Mouse (Mus musculus): Measurements from ENCODE around the gene Smndc1. TPM values are rescaled to one million over a fixed set of nuclear protein-coding genes. Genes with fewer than 3 reads are reported as not detected.
"Not testable (repeated sequence)": the region's sequence is repeated elsewhere in the genome, so short reads cannot be mapped to it uniquely, and the experiment has no call there.

Smndc1 gene
- polyA plus RNA-seq, 1 experiment from 2014 or later, result 29.3 TPM

GRCm38 (mm10) chr19:53409663-53410307 is 19.4 kb upstream of the Smndc1 start:
- H3K27ac ChIP-seq (replicated peaks), result no peak overlapping the region
- H3K36me3 ChIP-seq, result no peaks in the 10 kb centered on the region
- H3K4me3 ChIP-seq (replicated peaks), result no peak overlapping the region
- H3K4me2 ChIP-seq, result no peak overlapping the region
- H3K4me1 ChIP-seq, result no peaks in the 10 kb centered on the region
- H3K9ac ChIP-seq (replicated peaks), result no peak overlapping the region
- H3K27me3 ChIP-seq (replicated peaks), result no peaks in the 10 kb centered on the region
- ATAC-seq (ENCODE audit: low FRiP score), result no peak
- no peaks in the 10 kb centered on the region for H3K9me3 ChIP-seq (replicated peaks)
- 73% methylated on average over 17 of the region's 17 CpGs for WGBS

- Histone ChIP-seq H3K4me1 (no peaks in the 10 kb centered on the region), H3K9me3 (replicated peaks) (no peaks in the 10 kb centered on the region), H3K27me3 (replicated peaks) (no peaks in the 10 kb centered on the region), H3K4me3 (replicated peaks) (no peak overlapping the region), H3K9ac (replicated peaks) (no peak overlapping the region), H3K4me2 (no peak overlapping the region), H3K36me3 (no peaks in the 10 kb centered on the region), H3K27ac (replicated peaks) (no peak overlapping the region)
- no peak for ATAC-seq (ENCODE audit: low FRiP score)
- WGBS, result 87% methylated on average over 8 of the region's 8 CpGs
These were observed 18.0 kb upstream of the Smndc1 start for GRCm38 (mm10) chr19:53408398-53408797.

GRCm38 (mm10) chr19:53407350-53407749 is 17.0 kb upstream of the Smndc1 start:
- no peak overlapping the region for H3K4me2 ChIP-seq
- 86% methylated on average over 2 of the region's 2 CpGs for WGBS

GRCm38 (mm10) chr19:53405810-53406209 is 15.4 kb upstream of the Smndc1 start:
- ATAC-seq (ENCODE audit: low FRiP score), result no peak

More at GRCm38 (mm10) chr19:53407350-53407749, 17.0 kb upstream of the Smndc1 start:
- H3K4me1 ChIP-seq, result no peaks in the 10 kb centered on the region
- no peak for ATAC-seq (ENCODE audit: low FRiP score)
- H3K4me3 ChIP-seq (replicated peaks), result no peak overlapping the region
- H3K36me3 ChIP-seq, result no peaks in the 10 kb centered on the region
- no peaks in the 10 kb centered on the region for H3K9me3 ChIP-seq (replicated peaks)
- H3K27me3 ChIP-seq (replicated peaks), result no peaks in the 10 kb centered on the region
- H3K27ac ChIP-seq (replicated peaks), result no peak overlapping the region
- no peak overlapping the region for H3K9ac ChIP-seq (replicated peaks)

GRCm38 (mm10) chr19:53404837-53405356 is 14.5 kb upstream of the Smndc1 start:
- no peak overlapping the region for H3K27ac ChIP-seq (replicated peaks)
- WGBS, result 74% methylated on average over 18 of the region's 18 CpGs

More at GRCm38 (mm10) chr19:53405810-53406209, 15.4 kb upstream of the Smndc1 start:
- WGBS, result 83% methylated on average over 2 of the region's 2 CpGs
- Histone ChIP-seq H3K9me3 (replicated peaks) (no peaks in the 10 kb centered on the region), H3K27ac (replicated peaks) (no peak overlapping the region), H3K4me1 (no peaks in the 10 kb centered on the region), H3K36me3 (no peaks in the 10 kb centered on the region), H3K9ac (replicated peaks) (no peak overlapping the region), H3K4me2 (no peak overlapping the region), H3K27me3 (replicated peaks) (no peaks in the 10 kb centered on the region), H3K4me3 (replicated peaks) (no peak overlapping the region)

GRCm38 (mm10) chr19:53404219-53404836 is 13.9 kb upstream of the Smndc1 start:
- Histone ChIP-seq H3K4me3 (replicated peaks) (no peak overlapping the region), H3K4me2 (no peak overlapping the region), H3K4me1 (no peaks in the 10 kb centered on the region), H3K27ac (replicated peaks) (no peak overlapping the region), H3K9ac (replicated peaks) (no peak overlapping the region), H3K27me3 (replicated peaks) (no peaks in the 10 kb centered on the region), H3K9me3 (replicated peaks) (no peaks in the 10 kb centered on the region), H3K36me3 (no peaks in the 10 kb centered on the region)
- no peak for ATAC-seq (ENCODE audit: low FRiP score)
- WGBS, result 95% methylated on average over 10 of the region's 10 CpGs

More at GRCm38 (mm10) chr19:53404837-53405356, 14.5 kb upstream of the Smndc1 start:
- no peaks in the 10 kb centered on the region for H3K27me3 ChIP-seq (replicated peaks)
- H3K9me3 ChIP-seq (replicated peaks), result no peaks in the 10 kb centered on the region
- no peaks in the 10 kb centered on the region for H3K4me1 ChIP-seq
- H3K36me3 ChIP-seq, result no peaks in the 10 kb centered on the region
- H3K4me2 ChIP-seq, result no peak overlapping the region
- no peak for ATAC-seq (ENCODE audit: low FRiP score)
- no peak overlapping the region for H3K9ac ChIP-seq (replicated peaks)
- H3K4me3 ChIP-seq (replicated peaks), result no peak overlapping the region

GRCm38 (mm10) chr19:53402741-53403432 is 12.5 kb upstream of the Smndc1 start:
- H3K4me1 ChIP-seq, result no peaks in the 10 kb centered on the region
- H3K27ac ChIP-seq (replicated peaks), result no peak overlapping the region
- no peaks in the 10 kb centered on the region for H3K27me3 ChIP-seq (replicated peaks)
- WGBS, result 43% methylated on average over 12 of the region's 12 CpGs
- no peak overlapping the region for H3K9ac ChIP-seq (replicated peaks)
- H3K4me3 ChIP-seq (replicated peaks), result no peak overlapping the region
- ATAC-seq (ENCODE audit: low FRiP score), result no peak
- H3K36me3 ChIP-seq, result no peaks in the 10 kb centered on the region
- no peaks in the 10 kb centered on the region for H3K9me3 ChIP-seq (replicated peaks)
- H3K4me2 ChIP-seq, result no peak overlapping the region

- H3K9ac ChIP-seq (replicated peaks), result no peak overlapping the region
- 87% methylated on average over 16 of the region's 16 CpGs for WGBS
- H3K4me3 ChIP-seq (replicated peaks), result no peak overlapping the region
- H3K27ac ChIP-seq (replicated peaks), result no peak overlapping the region
- H3K4me1 ChIP-seq, result no peaks in the 10 kb centered on the region
- no peak for ATAC-seq (ENCODE audit: low FRiP score)
- no peak overlapping the region for H3K4me2 ChIP-seq
- no peaks in the 10 kb centered on the region for H3K9me3 ChIP-seq (replicated peaks)
- H3K27me3 ChIP-seq (replicated peaks), result no peaks in the 10 kb centered on the region
- no peaks in the 10 kb centered on the region for H3K36me3 ChIP-seq
These were observed 10.1 kb upstream of the Smndc1 start for GRCm38 (mm10) chr19:53400332-53401110.

GRCm38 (mm10) chr19:53399213-53399612 is 8.8 kb upstream of the Smndc1 start:
- H3K36me3 ChIP-seq, result no peaks in the 10 kb centered on the region
- WGBS, result 86% methylated on average over 4 of the region's 4 CpGs
- no peaks in the 10 kb centered on the region for H3K4me1 ChIP-seq
- no peak overlapping the region for H3K4me2 ChIP-seq
- no peak overlapping the region for H3K4me3 ChIP-seq (replicated peaks)
- no peak overlapping the region for H3K27ac ChIP-seq (replicated peaks)
- no peaks in the 10 kb centered on the region for H3K27me3 ChIP-seq (replicated peaks)
- ATAC-seq (ENCODE audit: low FRiP score), result no peak
- no peak overlapping the region for H3K9ac ChIP-seq (replicated peaks)
- H3K9me3 ChIP-seq (replicated peaks), result no peaks in the 10 kb centered on the region

- H3K27ac ChIP-seq (replicated peaks), result no peak overlapping the region
- no peaks in the 10 kb centered on the region for H3K36me3 ChIP-seq
- H3K27me3 ChIP-seq (replicated peaks), result no peaks in the 10 kb centered on the region
- no peak for ATAC-seq (ENCODE audit: low FRiP score)
- WGBS, result 85% methylated on average over 12 of the region's 12 CpGs
- no peak overlapping the region for H3K4me2 ChIP-seq
- H3K4me1 ChIP-seq, result no peaks in the 10 kb centered on the region
- H3K9ac ChIP-seq (replicated peaks), result no peak overlapping the region
- no peak overlapping the region for H3K4me3 ChIP-seq (replicated peaks)
- no peaks in the 10 kb centered on the region for H3K9me3 ChIP-seq (replicated peaks)
These were observed 7.3 kb upstream of the Smndc1 start for GRCm38 (mm10) chr19:53397451-53398233.

- not testable (repeated sequence) for H3K27ac ChIP-seq (replicated peaks); H3K4me3 ChIP-seq (replicated peaks); H3K27me3 ChIP-seq (replicated peaks); H3K36me3 ChIP-seq; H3K4me2 ChIP-seq; H3K4me1 ChIP-seq; ATAC-seq (ENCODE audit: low FRiP score); H3K9ac ChIP-seq (replicated peaks); H3K9me3 ChIP-seq (replicated peaks)
- WGBS, result 60% methylated on average over 5 of the region's 5 CpGs
These were observed 5.4 kb upstream of the Smndc1 start for GRCm38 (mm10) chr19:53395805-53396204.
